Mouse (Mus musculus) heart, postnatal 0 days (tissue): ENCODE results near the gene Mmgt2. TPM values are rescaled to one million over a fixed set of nuclear protein-coding genes. Genes with fewer than 3 reads are reported as not detected.
A peak's percentile ranks its signal among the peaks of the same experiment; 100 is the strongest.

Source experiments
- ATAC-seq: fragments of 200-750 bp; cut with Nextera tagmentation; 2 replicates; pipeline ENCODE4 v1.8.0; 2017; ENCODE audit warnings: low read depth, moderate number of reproducible peaks, moderate library complexity; ENCODE audit not compliant: insufficient read depth
- DNase-seq: peaks from one replicate; pipeline ENCODE4 v3.0.0-alpha.2; 2016; ENCODE audit warnings: low spot score
- H3K27ac ChIP-seq: fragments of 300-500 bp; sonication (generic); 2 replicates; pipeline ENCODE4 v1.5.1; 2014; ENCODE audit warnings: low read depth, mild to moderate bottlenecking
- H3K27me3 ChIP-seq: fragments of 300-500 bp; sonication (generic); 2 replicates; pipeline ENCODE4 v1.6.1; 2014; ENCODE audit warnings: low read length, mixed read lengths; ENCODE audit not compliant: control insufficient read depth, insufficient read depth
- H3K36me3 ChIP-seq: fragments of 300-500 bp; sonication (generic); replicated peaks from 2 replicates; pipeline ENCODE4 v1.6.1; 2014; ENCODE audit warnings: low read length, mixed read lengths; ENCODE audit not compliant: control insufficient read depth, insufficient read depth
- H3K4me1 ChIP-seq: fragments of 300-500 bp; sonication (generic); 2 replicates; pipeline ENCODE4 v1.6.1; 2014; ENCODE audit warnings: antibody characterized with exemption; ENCODE audit not compliant: control insufficient read depth, insufficient read depth
- H3K4me2 ChIP-seq: fragments of 300-500 bp; sonication (generic); 2 replicates; pipeline ENCODE4 v1.6.1; 2014; ENCODE audit warnings: low read depth, mild to moderate bottlenecking, low read length, moderate library complexity
- H3K4me3 ChIP-seq: fragments of 300-500 bp; sonication (generic); 2 replicates; pipeline ENCODE4 v1.5.1; 2014; ENCODE audit warnings: low read depth, low read length
- H3K9ac ChIP-seq: fragments of 300-500 bp; sonication (generic); replicated peaks from 2 replicates; pipeline ENCODE4 v1.6.1; 2014; ENCODE audit warnings: low read depth, low read length, mixed read lengths
- H3K9me3 ChIP-seq: fragments of 300-500 bp; sonication (generic); replicated peaks from 2 replicates; pipeline ENCODE4 v1.6.1; 2016; ENCODE audit warnings: low read length; ENCODE audit not compliant: control insufficient read depth
- CTCF ChIP-seq: IDR thresholded peaks from 2 replicates; pipeline ENCODE4 v1.5.1; 2016; ENCODE audit warnings: antibody characterized with exemption, control low read depth, low read depth
- EP300 ChIP-seq: IDR thresholded peaks from 2 replicates; pipeline ENCODE4 v1.6.1; 2016; ENCODE audit warnings: antibody characterized with exemption, low read depth
- WGBS: fragments of 180-500 bp; shearing (Covaris S2); extraction: QIAGEN DNeasy Blood & Tissue Kit; methylation state at CpG from one replicate; pipeline ENCODE4 v1.1.7; 2014; 5-methylcytosine and 5-hydroxymethylcytosine counted together
- polyA plus RNA-seq: library from polyadenylated mRNA; unstranded; fragments of >200 nt; fragmentation: Nextera tagmentation; extraction: Ambion mirVana; gene quantifications from 2 replicates; pipeline ENCODE4 v1.2.1, GENCODE M21; 2015
- total RNA-seq: library from RNA; depleted of rRNA; stranded (reverse); fragments of >200 nt; gene quantifications from 2 replicates; pipeline ENCODE4 v1.2.3, GENCODE M21; 2014; ENCODE audit warnings: low replicate concordance

Mmgt2 gene
- total and polyA plus RNA-seq, 2 experiments from 2014 or later: 36.0 to 38.9 TPM

DNA sequence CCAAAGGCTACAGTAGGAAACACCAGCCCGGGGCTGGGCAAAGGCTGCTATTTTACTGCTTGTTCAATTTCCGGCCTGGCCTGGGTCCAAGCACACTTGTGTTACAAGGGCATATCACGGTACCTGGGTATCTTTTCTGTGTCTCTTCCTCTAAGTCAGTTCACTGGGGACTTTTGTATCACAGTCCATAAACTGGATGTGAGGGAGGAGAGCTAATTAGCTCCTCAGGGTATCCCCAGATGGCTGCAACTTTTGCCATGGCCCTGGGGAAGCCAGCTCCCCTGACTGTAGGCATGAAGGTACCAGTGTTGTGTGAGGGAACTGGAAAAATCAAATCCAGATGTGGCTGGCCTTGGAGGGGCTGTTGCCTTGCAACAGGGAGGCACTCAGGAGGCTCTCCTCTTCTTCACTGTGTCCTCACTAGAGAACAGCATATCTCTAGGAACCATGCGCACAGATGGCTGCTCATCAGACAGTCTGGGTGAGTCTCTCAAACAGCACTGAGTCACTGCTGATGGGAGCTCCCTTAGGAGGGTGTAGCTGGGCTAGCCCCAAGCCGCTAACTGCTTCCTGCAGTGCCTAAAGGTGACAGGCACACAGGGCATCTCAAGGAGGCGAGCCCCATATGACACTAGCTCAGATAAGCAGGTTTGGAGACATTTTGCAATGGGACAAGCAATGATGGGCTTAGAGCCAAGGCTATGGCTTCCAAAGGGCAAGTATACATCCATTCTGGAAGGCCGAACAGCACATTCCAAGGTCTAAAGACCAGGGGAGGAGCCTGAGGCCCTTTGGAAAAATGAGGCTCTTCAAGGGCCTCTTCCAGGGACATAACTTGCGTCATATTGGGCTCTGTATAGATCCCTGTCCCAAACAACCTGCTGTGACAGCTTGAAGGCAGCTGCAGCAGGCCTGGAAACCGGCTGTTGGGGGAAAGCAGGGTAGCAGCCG, 23.8 kb upstream of the Mmgt2 start:
- no peaks in the 10 kb centered on the region for H3K27me3 ChIP-seq
- peak; percentile 69 for ATAC-seq
- peaks cover 12% of the 10 kb centered on the region for H3K36me3 ChIP-seq
- WGBS: 22% methylated on average over 10 of the region's 10 CpGs
- H3K9me3 ChIP-seq: no peaks in the 10 kb centered on the region
- DNase-seq: no peak
- H3K4me1 ChIP-seq: peaks cover 40% of the 10 kb centered on the region
- H3K9ac ChIP-seq: no peak overlapping the region; the same call in 1 of the 2 replicates
- peak overlapping the region; percentile 73 for H3K27ac ChIP-seq
- TF ChIP-seq CTCF: no peak
- TF ChIP-seq EP300: no peak
- no peak overlapping the region for H3K4me2 ChIP-seq
- no peak overlapping the region for H3K4me3 ChIP-seq

DNA sequence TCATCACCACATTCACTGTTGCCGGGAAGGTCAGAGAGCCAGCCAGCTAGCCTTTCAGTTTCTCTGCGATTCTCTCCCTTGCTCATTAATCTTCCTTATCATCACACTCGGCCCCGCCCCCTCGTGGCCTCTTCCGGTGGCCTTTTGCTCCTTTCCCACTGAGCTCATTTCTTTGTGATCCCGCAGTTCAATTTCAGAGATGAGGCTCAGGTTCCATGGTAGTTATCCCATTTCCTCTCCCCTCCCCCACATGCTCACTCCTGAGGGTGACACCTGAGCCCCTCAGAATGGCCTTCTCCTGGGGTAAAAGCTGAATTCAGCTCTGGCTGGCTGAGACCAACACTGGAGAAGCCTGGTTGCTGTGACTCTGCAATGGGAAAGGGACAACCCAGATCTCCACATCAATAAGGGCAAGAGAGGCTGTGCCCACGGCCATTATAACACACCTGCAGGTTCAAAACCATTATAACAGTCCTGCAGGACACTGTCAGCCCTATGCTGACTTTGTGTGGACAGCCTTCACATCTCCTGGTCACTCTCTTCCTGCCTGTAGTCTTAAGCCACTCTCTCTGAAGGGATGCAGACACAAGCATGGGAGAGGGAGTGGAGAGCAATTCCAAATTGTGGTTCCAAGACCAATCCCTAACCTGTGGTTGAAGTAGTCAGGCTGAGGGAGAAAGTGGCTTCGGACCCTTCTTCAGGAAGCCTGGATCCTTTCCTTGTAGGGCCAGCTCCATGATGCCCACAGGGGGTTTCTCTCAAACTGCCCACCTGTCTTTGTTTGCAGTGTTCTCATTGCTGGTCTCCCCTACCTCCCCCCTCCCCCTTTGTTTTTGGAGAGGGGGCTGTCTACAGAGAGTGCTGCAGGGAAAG, 18.9 kb upstream of the Mmgt2 start:
- H3K27ac ChIP-seq: no peak overlapping the region; the same call in 1 of the 2 replicates
- WGBS: 10% methylated on average over 9 of the region's 9 CpGs
- peaks cover 48% of the 10 kb centered on the region for H3K4me1 ChIP-seq
- TF ChIP-seq CTCF (no peak), EP300 (no peak)
- no peaks in the 10 kb centered on the region for H3K9me3 ChIP-seq
- no peak overlapping the region for H3K4me3 ChIP-seq
- no peak for DNase-seq
- ATAC-seq: no peak
- H3K27me3 ChIP-seq: no peaks in the 10 kb centered on the region
- H3K36me3 ChIP-seq: 0 out of 2 replicates have a peak, but pooled peaks cover 4% of the 10 kb centered on the region
- H3K4me2 ChIP-seq: peak overlapping the region; percentile 4
- no peak overlapping the region for H3K9ac ChIP-seq

DNA sequence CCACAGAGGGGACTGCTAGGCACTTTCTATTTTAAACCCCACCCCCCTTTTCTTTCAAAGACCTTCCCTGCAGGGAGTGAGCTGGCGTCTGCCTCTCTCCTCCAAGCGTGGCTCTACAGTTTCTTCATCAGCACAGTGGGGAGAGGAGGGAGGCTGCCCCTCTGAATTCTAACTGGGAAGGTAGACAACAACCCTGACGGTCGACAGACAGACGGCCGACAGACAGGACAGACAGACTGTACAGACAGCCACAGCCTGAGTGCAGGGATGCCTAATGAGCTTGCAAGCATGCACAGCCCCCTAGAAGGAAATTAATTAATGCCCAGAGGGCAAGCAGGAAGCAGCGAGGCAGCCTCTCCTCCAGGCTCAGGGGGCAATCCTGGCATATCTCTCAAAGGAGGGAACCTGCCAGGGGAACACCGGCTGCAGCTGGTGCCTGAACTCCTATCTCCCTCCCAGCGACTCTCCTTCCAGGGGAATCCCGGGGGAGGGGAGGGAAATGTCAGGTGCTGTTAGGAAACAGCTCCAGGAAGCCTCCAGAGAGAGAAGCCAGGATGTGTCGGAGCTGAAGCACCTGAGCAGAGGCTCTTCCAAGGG, 18.1 kb upstream of the Mmgt2 start:
- 4% methylated on average over 11 of the region's 11 CpGs for WGBS

DNA sequence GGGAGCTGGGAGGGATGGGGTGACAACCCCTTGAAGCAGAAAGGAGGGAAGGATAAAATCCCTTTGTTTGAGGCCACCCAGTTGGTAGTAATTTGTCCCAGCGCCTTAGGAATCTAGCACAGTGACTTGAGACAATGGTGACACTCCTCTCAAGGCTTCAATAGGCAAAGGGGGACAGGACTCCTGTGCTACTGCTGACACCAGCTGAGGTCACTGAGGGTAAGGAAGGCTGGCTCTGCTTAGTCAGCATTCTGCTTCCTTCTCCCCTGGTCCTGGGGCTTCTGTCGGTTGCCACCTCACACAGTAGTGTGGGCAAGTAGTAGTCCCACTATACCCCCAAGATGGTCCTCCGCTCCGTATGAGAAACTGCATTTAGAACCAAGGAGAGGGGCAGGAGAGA, 17.3 kb upstream of the Mmgt2 start:
- Histone ChIP-seq H3K27me3 (no peaks in the 10 kb centered on the region), H3K4me1 (peaks cover 46% of the 10 kb centered on the region), H3K9me3 (no peaks in the 10 kb centered on the region), H3K27ac (no peak overlapping the region), H3K4me3 (no peak overlapping the region), H3K9ac (no peak overlapping the region), H3K4me2 (no peak overlapping the region), H3K36me3 (0 out of 2 replicates have a peak, but pooled peaks cover 4% of the 10 kb centered on the region)
- ATAC-seq (no peak), DNase-seq (no peak)
- TF ChIP-seq EP300: no peak
- TF ChIP-seq CTCF: no peak
- WGBS: 72% methylated on average over 4 of the region's 4 CpGs

More for the DNA sequence above, 18.1 kb upstream of the Mmgt2 start:
- H3K27ac ChIP-seq: no peak overlapping the region; the same call in 1 of the 2 replicates
- ATAC-seq (no peak), DNase-seq (no peak)
- H3K4me3 ChIP-seq: no peak overlapping the region
- H3K9me3 ChIP-seq: no peaks in the 10 kb centered on the region
- H3K4me1 ChIP-seq: peaks cover 46% of the 10 kb centered on the region
- no peaks in the 10 kb centered on the region for H3K27me3 ChIP-seq
- peak overlapping the region; percentile 30; the same call in 1 of the 2 replicates for H3K4me2 ChIP-seq
- H3K9ac ChIP-seq: peak overlapping the region; percentile 5; the same call in 1 of the 2 replicates
- 0 out of 2 replicates have a peak, but pooled peaks cover 4% of the 10 kb centered on the region for H3K36me3 ChIP-seq
- no peak for TF ChIP-seq EP300
- no peak for TF ChIP-seq CTCF

DNA sequence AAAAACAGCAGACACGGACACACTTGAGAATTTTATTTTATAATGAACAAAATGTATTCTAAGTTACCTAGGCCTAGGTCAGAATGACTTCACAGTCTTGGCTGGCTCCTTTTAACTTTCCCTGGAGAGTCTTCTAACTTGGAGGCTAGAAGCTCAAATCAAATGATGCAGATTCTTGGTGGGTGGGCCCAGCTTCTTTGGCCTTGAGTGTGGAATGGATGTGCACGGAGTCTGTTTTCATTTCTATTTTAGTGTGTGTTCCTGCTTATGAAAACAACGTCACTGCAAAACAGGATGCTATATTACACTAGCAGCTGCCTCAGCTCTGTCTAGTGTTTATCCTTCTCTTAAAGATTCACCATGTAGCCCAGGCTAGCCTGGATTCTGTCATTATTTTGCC, 13.1 kb upstream of the Mmgt2 start:
- Histone ChIP-seq H3K27me3 (no peaks in the 10 kb centered on the region), H3K27ac (peak overlapping the region; percentile 72), H3K4me2 (no peak overlapping the region), H3K9me3 (no peaks in the 10 kb centered on the region), H3K4me1 (peaks cover 64% of the 10 kb centered on the region), H3K9ac (no peak overlapping the region), H3K4me3 (no peak overlapping the region), H3K36me3 (no peaks in the 10 kb centered on the region)
- no peak for DNase-seq
- WGBS: 41% methylated on average over 3 of the region's 3 CpGs
- no peak for ATAC-seq
- no peak for TF ChIP-seq CTCF
- no peak for TF ChIP-seq EP300
